Mouse (Mus musculus): Measurements from ENCODE around the gene Atf7ip.

- TF ChIP-seq POLR2A (IDR thresholded peaks at IDR 0.05; ENCODE audit: borderline replicate concordance, control insufficient read depth, low read depth, low read length), result no peak
- TF ChIP-seq CTCF (IDR thresholded peaks at IDR 0.05; ENCODE audit: control insufficient read depth, insufficient read depth, low read length), result no peak
Measured at GRCm38 (mm10) chr6:136524751-136525150, 18.8 kb downstream of the Atf7ip start.
